Comparison of ENCODE assay signal across 7 mouse cellular contexts in genomic region chr7:92740411-92741115, GRCm38 (mm10). TPM values are rescaled to one million over a fixed set of nuclear protein-coding genes. Genes with fewer than 3 reads are reported as not detected.
DNase-seq lines count a peak whose midpoint lies in the region; ATAC-seq and TF ChIP-seq lines count a peak whose summit lies in the region.

No protein-coding gene starts in this region.

- ATAC-seq in limb, embryonic 12.5 days (ENCODE audit: insufficient number of reproducible peaks, insufficient read depth, low FRiP score, low TSS enrichment, low read depth), result no peak

- TF ChIP-seq POLR2A in thymus, adult 2 months (IDR thresholded peaks at IDR 0.05; ENCODE audit: control insufficient read depth, extremely low read depth, insufficient read depth, low read length, poor library complexity), result no peak
- no peak for TF ChIP-seq POLR2A in small intestine, adult 2 months (IDR thresholded peaks at IDR 0.05; ENCODE audit: low read depth, low read length)

- peak overlapping the region; percentile 71 for H3K4me3 ChIP-seq in thymus, adult 2 months (ENCODE audit: control insufficient read depth, insufficient read depth, low read length)
- H3K4me3 ChIP-seq in erythroblast, embryonic 14.5 days (replicated peaks), result peak overlapping the region; percentile 68
- H3K4me3 ChIP-seq in limb, embryonic 12.5 days (replicated peaks), result peak overlapping the region; percentile 72
- peak overlapping the region; percentile 78 for H3K4me3 ChIP-seq in small intestine, adult 2 months (ENCODE audit: low read depth, low read length)

- H3K9ac ChIP-seq in limb, embryonic 12.5 days (replicated peaks), result peak overlapping the region; percentile 93

- peak overlapping the region; percentile 66 for H3K27ac ChIP-seq in thymus, adult 2 months (ENCODE audit: control insufficient read depth, insufficient read depth, low read length)
- peak overlapping the region; percentile 96 for H3K27ac ChIP-seq in limb, embryonic 12.5 days
- H3K27ac ChIP-seq in small intestine, adult 2 months (ENCODE audit: insufficient read depth, low read depth, low read length), result peak overlapping the region; percentile 83

- peaks cover 5% of the 10 kb centered on the region; the same call in 1 of the 2 replicates for H3K36me3 ChIP-seq in thymus, adult 2 months (ENCODE audit: control insufficient read depth, insufficient read depth, low read length)
- H3K36me3 ChIP-seq in erythroblast, embryonic 14.5 days (ENCODE audit: control insufficient read depth), result peaks cover 53% of the 10 kb centered on the region
- H3K36me3 ChIP-seq in limb, embryonic 12.5 days, result peaks cover 23% of the 10 kb centered on the region; the same call in 1 of the 2 replicates
- peaks cover 14% of the 10 kb centered on the region for H3K36me3 ChIP-seq in small intestine, adult 2 months (ENCODE audit: control insufficient read depth, insufficient read depth, low read length)

- no peaks in the 10 kb centered on the region for H3K9me3 ChIP-seq in erythroblast, embryonic 14.5 days (ENCODE audit: control insufficient read depth, low read length)
- no peaks in the 10 kb centered on the region for H3K9me3 ChIP-seq in limb, embryonic 12.5 days

- DNase-seq in thymus, adult 2 months, result no peak
- DNase-seq in thymus, postnatal 0 days (ENCODE audit: low spot score), result no peak
- no peak for DNase-seq in right cerebral cortex, postnatal 10 days (ENCODE audit: low spot score in 2 of 2)
- no peak for DNase-seq in gastrocnemius, adult 8-10 months (ENCODE audit: low spot score in 2 of 2)

- 1% methylated on average over 23 of the region's 23 CpGs for WGBS in thymus, adult 2 months
- 5% methylated on average over 23 of the region's 23 CpGs for WGBS in limb, embryonic 12.5 days
- WGBS in small intestine, adult 2 months, result under 1% methylated on average over 23 of the region's 23 CpGs

- H3K27me3 ChIP-seq in thymus, adult 2 months (ENCODE audit: control insufficient read depth, insufficient read depth, low read length), result peaks cover 10% of the 10 kb centered on the region
- peaks cover 9% of the 10 kb centered on the region for H3K27me3 ChIP-seq in erythroblast, embryonic 14.5 days (ENCODE audit: control insufficient read depth)
- H3K27me3 ChIP-seq in limb, embryonic 12.5 days, result no peaks in the 10 kb centered on the region
- H3K27me3 ChIP-seq in small intestine, adult 2 months (ENCODE audit: control insufficient read depth, insufficient read depth, low read length), result no peaks in the 10 kb centered on the region

- H3K4me1 ChIP-seq in thymus, adult 2 months (replicated peaks; ENCODE audit: control insufficient read depth, insufficient read depth, low read length), result peaks cover 5% of the 10 kb centered on the region
- peaks cover 51% of the 10 kb centered on the region for H3K4me1 ChIP-seq in erythroblast, embryonic 14.5 days (ENCODE audit: control insufficient read depth)
- peaks cover 26% of the 10 kb centered on the region for H3K4me1 ChIP-seq in limb, embryonic 12.5 days (replicated peaks)
- H3K4me1 ChIP-seq in small intestine, adult 2 months (ENCODE audit: control insufficient read depth, insufficient read depth, insufficient read length, low read length), result peaks cover 5% of the 10 kb centered on the region; the same call in 1 of the 2 replicates

- TF ChIP-seq CTCF in thymus, adult 2 months (IDR thresholded peaks at IDR 0.05; ENCODE audit: borderline replicate concordance, control insufficient read depth, extremely low read depth, insufficient read depth, low read length, poor library complexity), result no peak
- TF ChIP-seq CTCF in small intestine, adult 2 months (IDR thresholded peaks at IDR 0.05; ENCODE audit: extremely low read depth, insufficient read length, insufficient replicate concordance, low read depth, low read length), result no peak

- peak overlapping the region; percentile 78 for H3K4me2 ChIP-seq in limb, embryonic 12.5 days

RNA-seq across cellular contexts. Expression of gene Rab30, which starts 0.8 kb away (rescaled TPM):
- polyA plus RNA-seq in thymus, adult 2 months (2012; rRNA removed), result 1.1 and 1.2 TPM in 2 replicates
- polyA plus RNA-seq in thymus, postnatal 0 days (2015; fragmentation: Nextera tagmentation; extraction: Ambion mirVana), result 3.8 and 4.3 TPM in 2 replicates
- 0.09 and 0.18 TPM in 2 replicates for polyA plus RNA-seq in erythroblast, embryonic 14.5 days (2012)
- 11.8 and 18.0 TPM in 2 replicates for polyA plus RNA-seq in limb, embryonic 12.5 days (2016; fragmentation: Nextera tagmentation; extraction: Ambion mirVana)
- polyA plus RNA-seq in small intestine, adult 2 months (2012; rRNA removed), result 1.7 and 6.9 TPM in 2 replicates
- total RNA-seq in gastrocnemius, adult 8-10 months (2022), result 10 to 100 TPM in 1 of 4 experiments, 1 to 10 TPM in 3; 2.9 to 12.1 (median 5.6) TPM
